Mouse (Mus musculus) thymus, postnatal 0 days (tissue): ENCODE measurements around the gene Grhpr. TPM values are rescaled to one million over a fixed set of nuclear protein-coding genes. Genes with fewer than 3 reads are reported as not detected.
"Not testable (repeated sequence)": the region's sequence is repeated elsewhere in the genome, so short reads cannot be mapped to it uniquely, and the experiment has no call there.

Source experiments
- DNase-seq: peaks from one replicate; pipeline ENCODE4 v3.0.0-alpha.2; 2015; ENCODE audit warnings: low spot score
- polyA plus RNA-seq: library from polyadenylated mRNA; unstranded; fragments of >200 nt; fragmentation: Nextera tagmentation; extraction: Ambion mirVana; gene quantifications from 2 replicates; pipeline ENCODE4 v1.2.1, GENCODE M21; 2015

The Grhpr gene
- polyA plus RNA-seq, 1 experiment from 2014 or later, result 39.1 TPM

GRCm38 (mm10) chr4:44973871-44974270, 7.3 kb upstream of the Grhpr start:
- no peak for DNase-seq

- DNase-seq, result no peak
Measured at GRCm38 (mm10) chr4:44974331-44974730, 6.9 kb upstream of the Grhpr start.

GRCm38 (mm10) chr4:44976026-44976615, 5.1 kb upstream of the Grhpr start:
- DNase-seq, result no peak

GRCm38 (mm10) chr4:44976921-44977710, 4.1 kb upstream of the Grhpr start:
- DNase-seq, result no peak

GRCm38 (mm10) chr4:44978175-44978574, 3.0 kb upstream of the Grhpr start:
- DNase-seq, result no peak

- DNase-seq, result no peak
Measured at GRCm38 (mm10) chr4:44979794-44980338, 1.3 kb upstream of the Grhpr start.

GRCm38 (mm10) chr4:44981974-44982287, 736 bp downstream of the Grhpr start:
- DNase-seq, result no peak

GRCm38 (mm10) chr4:44982440-44983130, 1.4 kb downstream of the Grhpr start:
- DNase-seq, result no peak

- no peak for DNase-seq
Measured at GRCm38 (mm10) chr4:44983131-44983740, 2.0 kb downstream of the Grhpr start.

GRCm38 (mm10) chr4:44990560-44990959, 9.4 kb downstream of the Grhpr start:
- no peak for DNase-seq

GRCm38 (mm10) chr4:44992330-44992729, 11.1 kb downstream of the Grhpr start:
- DNase-seq, result not testable (repeated sequence)

GRCm38 (mm10) chr4:44993179-44993578, 12.0 kb downstream of the Grhpr start:
- not testable (repeated sequence) for DNase-seq

- no peak for DNase-seq
Measured at GRCm38 (mm10) chr4:44993847-44994246, 12.7 kb downstream of the Grhpr start.

GRCm38 (mm10) chr4:44994776-44995175, 13.6 kb downstream of the Grhpr start:
- no peak for DNase-seq

- DNase-seq, result no peak
Measured at GRCm38 (mm10) chr4:44998071-44998470, 16.9 kb downstream of the Grhpr start.

- DNase-seq, result no peak
Measured at GRCm38 (mm10) chr4:45000001-45000400, 18.8 kb downstream of the Grhpr start.

- no peak for DNase-seq
Measured at GRCm38 (mm10) chr4:45005452-45005851, 24.3 kb downstream of the Grhpr start.

- no peak for DNase-seq
Measured at GRCm38 (mm10) chr4:45010806-45011415, 29.7 kb downstream of the Grhpr start.

GRCm38 (mm10) chr4:45011581-45012104, 30.4 kb downstream of the Grhpr start:
- no peak for DNase-seq

GRCm38 (mm10) chr4:45012105-45012975, 31.1 kb downstream of the Grhpr start, which contains the start of gene Zbtb5:
Gene Zbtb5, minus strand, starts transcription at chr4:45012412.
- peak; percentile 100 for DNase-seq
